Mouse (Mus musculus) kidney, embryonic 16.5 days (tissue): Measurements from ENCODE around the gene Atp10a. TPM values are rescaled to one million over a fixed set of nuclear protein-coding genes. Genes with fewer than 3 reads are reported as not detected.
A peak's percentile ranks its signal among the peaks of the same experiment; 100 is the strongest.

ENCODE experiments used
- ATAC-seq: fragments of 200-750 bp; cut with Nextera tagmentation; 2 replicates; pipeline ENCODE4 v1.8.0; 2017; ENCODE audit warnings: moderate TSS enrichment; ENCODE audit not compliant: low FRiP score, low TSS enrichment
- H3K27ac ChIP-seq: fragments of 300-500 bp; sonication (generic); 2 replicates; pipeline ENCODE4 v1.5.1; 2014; ENCODE audit warnings: low read length
- H3K27me3 ChIP-seq: fragments of 300-500 bp; sonication (generic); 2 replicates; pipeline ENCODE4 v1.6.1; 2014; ENCODE audit warnings: low read length, control low read depth, mixed read lengths; ENCODE audit not compliant: insufficient read depth
- H3K36me3 ChIP-seq: fragments of 300-500 bp; sonication (generic); 2 replicates; pipeline ENCODE4 v1.6.1; 2014; ENCODE audit warnings: low read length, control low read depth, mixed read lengths; ENCODE audit not compliant: insufficient read depth
- H3K4me1 ChIP-seq: fragments of 300-500 bp; sonication (generic); 2 replicates; pipeline ENCODE4 v1.6.1; 2014; ENCODE audit warnings: low read length, control low read depth, mixed read lengths; ENCODE audit not compliant: insufficient read depth
- H3K4me2 ChIP-seq: fragments of 300-500 bp; sonication (generic); replicated peaks from 2 replicates; pipeline ENCODE4 v1.6.1; 2014; ENCODE audit warnings: low read depth, low read length
- H3K4me3 ChIP-seq: fragments of 300-500 bp; sonication (generic); 2 replicates; pipeline ENCODE4 v1.5.1; 2014; ENCODE audit warnings: mild to moderate bottlenecking, low read length
- H3K9ac ChIP-seq: fragments of 300-500 bp; sonication (generic); replicated peaks from 2 replicates; pipeline ENCODE4 v1.6.1; 2014; ENCODE audit warnings: low read length
- H3K9me3 ChIP-seq: fragments of 300-500 bp; sonication (generic); 2 replicates; pipeline ENCODE4 v1.6.1; 2016; ENCODE audit warnings: low read length, control low read depth
- WGBS: fragments of 180-500 bp; shearing (Covaris S2); extraction: QIAGEN DNeasy Blood & Tissue Kit; methylation state at CpG from one replicate; pipeline ENCODE4 v1.1.7; 2014; 5-methylcytosine and 5-hydroxymethylcytosine counted together
- polyA plus RNA-seq: library from polyadenylated mRNA; unstranded; fragments of >200 nt; fragmentation: Nextera tagmentation; extraction: Ambion mirVana; gene quantifications from 2 replicates; pipeline ENCODE4 v1.2.1, GENCODE M21; 2015

Gene Atp10a
- polyA plus RNA-seq, 1 experiment from 2014 or later: 4.0 TPM

DNA sequence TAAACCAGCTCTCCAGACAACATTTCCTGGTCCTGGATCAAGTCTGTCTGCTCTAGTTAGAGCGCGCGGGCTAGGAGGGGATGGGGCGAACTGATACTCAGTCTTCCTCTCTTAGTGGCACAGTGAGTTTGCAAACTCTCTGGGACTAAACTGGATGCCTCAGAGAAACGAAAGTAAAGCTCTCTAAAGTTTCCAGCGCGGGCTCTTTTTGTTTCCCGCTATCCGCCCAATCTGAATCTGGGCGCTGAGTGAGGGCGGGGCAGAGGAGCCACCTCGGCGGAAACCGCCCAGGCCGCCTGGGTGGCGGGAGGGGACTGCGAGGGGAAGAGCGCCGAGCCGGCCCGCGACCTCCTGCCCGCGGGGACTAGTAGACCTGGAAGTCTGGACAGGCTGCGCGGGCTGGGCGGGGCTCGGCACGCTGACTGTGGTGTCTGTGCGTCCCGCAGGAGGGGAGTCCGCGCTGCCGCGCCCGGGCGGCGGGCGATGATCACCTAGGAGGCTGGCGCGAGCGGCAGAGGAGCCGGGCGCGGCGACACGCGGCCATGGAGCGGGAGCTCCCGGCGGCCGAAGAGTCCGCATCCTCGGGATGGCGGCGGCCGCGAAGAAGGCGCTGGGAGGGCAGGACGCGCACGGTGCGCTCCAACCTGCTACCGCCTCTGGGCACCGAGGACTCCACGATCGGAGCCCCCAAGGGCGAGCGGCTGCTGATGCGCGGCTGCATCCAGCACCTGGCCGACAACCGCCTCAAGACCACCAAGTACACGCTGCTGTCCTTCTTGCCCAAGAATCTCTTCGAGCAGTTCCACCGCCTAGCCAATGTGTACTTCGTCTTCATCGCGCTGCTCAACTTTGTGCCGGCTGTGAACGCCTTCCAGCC, 2.2 kb downstream of the Atp10a start:
- H3K27ac ChIP-seq: peak overlapping the region; percentile 85
- H3K9me3 ChIP-seq: no peaks in the 10 kb centered on the region
- H3K4me3 ChIP-seq: peak overlapping the region; percentile 76
- no peaks in the 10 kb centered on the region for H3K27me3 ChIP-seq
- H3K36me3 ChIP-seq: no peaks in the 10 kb centered on the region
- H3K9ac ChIP-seq: peak overlapping the region; percentile 82
- peak; percentile 96 for ATAC-seq
- peaks cover 7% of the 10 kb centered on the region; the same call in 1 of the 2 replicates for H3K4me1 ChIP-seq
- 0% methylated on average over 49 of the region's 81 CpGs for WGBS
- H3K4me2 ChIP-seq: peak overlapping the region; percentile 93

DNA sequence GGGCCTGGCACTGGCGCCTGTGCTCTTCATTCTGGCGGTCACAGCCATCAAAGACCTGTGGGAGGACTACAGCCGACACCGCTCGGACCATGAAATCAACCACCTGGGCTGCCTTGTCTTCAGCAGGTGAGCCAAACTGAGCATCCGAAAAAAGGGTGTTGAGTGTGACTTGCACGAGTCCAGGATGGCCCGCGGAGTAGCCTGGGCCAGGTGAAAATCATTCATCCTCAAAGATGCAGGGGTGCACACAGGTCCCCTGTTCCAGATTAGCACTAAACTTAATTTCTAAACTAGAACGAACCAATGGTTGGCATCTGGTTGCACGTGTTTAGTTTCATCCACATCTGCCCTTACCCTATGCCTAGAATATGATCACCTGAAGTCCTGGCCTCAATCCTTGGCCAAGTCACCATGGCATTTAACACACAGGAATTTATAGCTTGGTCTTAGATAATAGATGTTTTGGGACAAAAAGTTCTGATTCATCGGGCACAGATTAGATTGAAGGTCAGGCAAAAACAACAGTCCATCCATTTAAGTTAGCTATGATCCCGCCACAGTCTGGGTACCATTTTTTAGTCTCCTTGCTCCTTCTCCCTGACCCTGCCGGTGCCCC, 2.9 kb downstream of the Atp10a start:
- H3K4me2 ChIP-seq: peak overlapping the region; percentile 93
- H3K9me3 ChIP-seq: no peaks in the 10 kb centered on the region
- H3K9ac ChIP-seq: peak overlapping the region; percentile 82
- no peaks in the 10 kb centered on the region for H3K27me3 ChIP-seq
- WGBS: 22% methylated on average over 14 of the region's 14 CpGs
- ATAC-seq: no peak
- peak overlapping the region; percentile 85; the same call in 1 of the 2 replicates for H3K27ac ChIP-seq
- H3K36me3 ChIP-seq: no peaks in the 10 kb centered on the region
- peaks cover 7% of the 10 kb centered on the region; the same call in 1 of the 2 replicates for H3K4me1 ChIP-seq
- peak overlapping the region; percentile 76 for H3K4me3 ChIP-seq

DNA sequence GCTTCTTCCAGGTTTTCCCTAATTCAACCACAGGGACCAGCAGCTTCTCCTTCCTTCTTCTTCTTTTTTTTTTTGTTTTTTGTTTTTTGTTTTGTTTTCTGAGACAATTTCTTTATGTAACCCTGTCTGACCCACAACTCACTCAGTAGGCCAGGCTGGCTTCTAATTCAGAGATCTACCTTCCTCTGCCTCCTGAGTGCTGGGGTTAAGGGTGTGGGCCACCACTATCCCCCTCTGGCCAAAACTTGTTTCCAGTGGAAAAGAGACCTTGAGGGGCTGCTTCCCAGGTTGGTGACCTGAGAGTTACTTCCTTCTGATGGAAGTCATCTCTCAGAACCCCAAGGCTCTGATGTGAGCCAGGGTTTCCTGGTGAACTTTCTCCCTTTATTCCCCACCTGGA, 4.1 kb downstream of the Atp10a start:
- Histone ChIP-seq H3K4me3 (no peak overlapping the region), H3K4me1 (peaks cover 7% of the 10 kb centered on the region; the same call in 1 of the 2 replicates), H3K27ac (no peak overlapping the region), H3K36me3 (no peaks in the 10 kb centered on the region), H3K9ac (no peak overlapping the region), H3K9me3 (no peaks in the 10 kb centered on the region), H3K4me2 (peak overlapping the region; percentile 93), H3K27me3 (no peaks in the 10 kb centered on the region)
- no peak for ATAC-seq

DNA sequence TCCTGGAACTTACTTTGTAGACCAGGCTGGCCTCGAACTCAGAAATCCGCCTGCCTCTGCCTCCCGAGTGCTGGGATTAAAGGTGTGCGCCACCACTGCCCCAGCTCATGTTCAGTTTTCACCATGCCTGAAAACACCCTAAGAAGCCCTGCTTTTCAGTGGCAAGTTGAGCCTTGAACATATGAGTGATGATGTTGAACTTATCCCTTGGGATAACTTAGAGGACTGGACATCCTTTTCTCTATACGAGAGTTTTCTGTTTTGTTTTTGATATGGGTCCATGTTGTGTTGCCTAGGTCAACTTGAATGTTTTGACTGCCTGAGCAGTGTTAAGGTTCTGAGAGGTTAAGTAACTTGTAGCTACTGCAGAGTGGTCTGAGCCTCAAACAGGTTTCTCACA, 4.7 kb downstream of the Atp10a start:
- ATAC-seq: no peak
- Histone ChIP-seq H3K27ac (no peak overlapping the region), H3K4me1 (peaks cover 7% of the 10 kb centered on the region; the same call in 1 of the 2 replicates), H3K36me3 (no peaks in the 10 kb centered on the region), H3K4me2 (no peak overlapping the region), H3K9me3 (no peaks in the 10 kb centered on the region), H3K9ac (no peak overlapping the region), H3K27me3 (no peaks in the 10 kb centered on the region), H3K4me3 (no peak overlapping the region)
- 87% methylated on average over 5 of the region's 5 CpGs for WGBS

DNA sequence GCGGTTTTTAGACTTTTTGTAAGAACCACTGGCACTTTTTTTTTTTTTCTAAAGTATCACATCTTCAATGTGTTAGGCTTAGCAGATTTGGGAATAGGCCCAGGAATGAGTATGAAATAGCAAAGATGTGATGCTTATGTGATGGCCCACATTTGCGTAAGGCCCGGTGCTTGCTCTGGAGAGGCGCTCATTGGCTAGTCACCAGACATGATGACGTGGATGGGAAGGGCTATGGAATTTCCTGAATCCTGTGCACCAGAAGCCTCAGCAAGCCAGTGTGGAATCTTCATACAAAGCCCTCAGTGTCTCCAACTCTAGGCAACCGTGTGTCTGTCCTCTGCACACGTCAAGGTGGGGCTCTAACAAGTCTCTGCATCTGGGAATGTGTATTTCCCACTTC, 5.1 kb downstream of the Atp10a start:
- no peak for ATAC-seq
- Histone ChIP-seq H3K27ac (no peak overlapping the region), H3K4me2 (no peak overlapping the region), H3K4me3 (no peak overlapping the region), H3K36me3 (no peaks in the 10 kb centered on the region), H3K27me3 (no peaks in the 10 kb centered on the region), H3K9ac (no peak overlapping the region), H3K9me3 (no peaks in the 10 kb centered on the region), H3K4me1 (peaks cover 7% of the 10 kb centered on the region; the same call in 1 of the 2 replicates)
- WGBS: 93% methylated on average over 7 of the region's 7 CpGs

DNA sequence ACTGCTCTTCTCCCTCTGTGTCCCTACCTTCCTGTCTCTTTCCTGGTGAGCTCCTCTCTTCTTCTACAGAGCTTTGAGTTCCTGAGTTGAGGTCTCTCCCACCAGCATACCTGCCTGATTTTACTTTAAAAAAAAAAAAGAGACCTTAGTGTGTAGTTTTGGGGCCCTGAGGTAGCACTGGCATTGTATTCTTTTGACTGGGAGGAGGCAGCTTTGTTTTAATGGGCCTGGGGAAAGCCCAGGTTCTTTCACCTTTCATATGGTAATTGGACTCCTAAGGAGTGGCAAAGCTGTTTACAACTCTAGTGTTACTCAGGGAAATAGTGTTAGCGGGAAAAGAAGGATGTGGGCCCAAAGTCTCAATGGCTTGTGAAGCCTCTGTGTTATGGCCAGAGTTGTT, 12.7 kb downstream of the Atp10a start:
- no peak overlapping the region for H3K4me2 ChIP-seq
- H3K27me3 ChIP-seq: no peaks in the 10 kb centered on the region
- H3K4me1 ChIP-seq: no peaks in the 10 kb centered on the region
- H3K4me3 ChIP-seq: no peak overlapping the region
- WGBS: 60% methylated on average over 1 of the region's 1 CpGs
- H3K36me3 ChIP-seq: 0 out of 2 replicates have a peak, but pooled peaks cover 4% of the 10 kb centered on the region
- H3K27ac ChIP-seq: no peak overlapping the region
- H3K9ac ChIP-seq: no peak overlapping the region
- H3K9me3 ChIP-seq: 0 out of 2 replicates have a peak, but pooled peaks cover 6% of the 10 kb centered on the region
- no peak for ATAC-seq

DNA sequence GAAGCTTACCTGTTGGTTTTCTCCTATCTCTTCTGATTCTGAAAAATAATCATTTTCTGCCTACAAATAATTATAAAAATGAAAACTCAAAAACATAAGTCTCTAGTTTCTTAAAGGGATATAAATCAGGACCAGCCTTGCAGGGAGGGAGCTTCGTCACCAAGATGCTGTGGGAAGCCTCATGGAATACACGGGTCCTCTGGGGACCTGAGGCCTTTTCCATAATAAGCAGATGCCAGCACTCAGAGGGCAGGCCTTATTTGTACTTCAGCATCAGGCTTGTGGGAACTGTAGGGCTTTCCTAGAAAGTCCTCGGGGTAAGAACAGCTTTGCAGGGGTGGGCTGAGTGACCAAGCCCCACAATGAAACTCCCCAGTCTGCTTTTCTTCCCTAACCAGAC, 20.1 kb downstream of the Atp10a start:
- no peak overlapping the region for H3K4me2 ChIP-seq
- no peaks in the 10 kb centered on the region for H3K4me1 ChIP-seq
- 0 out of 2 replicates have a peak, but pooled peaks cover 4% of the 10 kb centered on the region for H3K36me3 ChIP-seq
- H3K4me3 ChIP-seq: no peak overlapping the region
- H3K9me3 ChIP-seq: 0 out of 2 replicates have a peak, but pooled peaks cover 6% of the 10 kb centered on the region
- H3K9ac ChIP-seq: no peak overlapping the region
- no peak overlapping the region for H3K27ac ChIP-seq
- H3K27me3 ChIP-seq: no peaks in the 10 kb centered on the region
- WGBS: 57% methylated on average over 3 of the region's 3 CpGs
- ATAC-seq: no peak

DNA sequence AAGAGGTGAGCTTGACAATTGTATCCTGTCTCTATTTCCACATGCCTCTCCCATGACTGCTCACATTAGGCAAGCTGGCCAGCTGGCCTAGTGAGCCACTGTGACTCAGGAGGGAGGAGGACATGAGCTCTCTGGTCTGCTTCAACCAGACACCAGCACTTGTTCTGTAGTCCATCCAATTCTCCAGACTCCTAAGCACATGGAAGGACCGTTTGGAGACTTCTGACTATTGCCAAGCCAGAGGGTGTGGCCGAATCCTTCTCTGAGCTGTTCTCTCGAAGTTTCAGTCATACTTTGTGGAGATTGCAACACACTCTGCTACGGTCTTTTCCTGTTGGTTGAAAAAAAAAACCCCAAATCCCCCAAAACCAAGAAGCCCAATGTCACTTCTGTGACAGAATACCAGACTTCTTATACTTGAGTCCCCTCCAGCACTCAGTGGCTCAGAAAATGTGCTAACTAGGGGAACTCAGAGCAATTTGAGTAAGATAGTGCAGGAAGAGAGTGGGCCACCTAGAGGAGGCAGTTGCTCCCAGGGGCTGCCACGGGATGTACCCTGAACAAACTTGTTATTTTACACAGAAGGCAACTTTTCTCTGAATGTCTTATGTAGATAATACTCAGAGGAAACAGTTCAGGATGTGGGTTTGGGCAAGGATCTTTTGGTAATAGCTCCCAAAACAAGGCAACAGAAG, 21.3 kb downstream of the Atp10a start:
- Histone ChIP-seq H3K9ac (no peak overlapping the region), H3K4me3 (no peak overlapping the region), H3K4me2 (no peak overlapping the region), H3K27ac (no peak overlapping the region), H3K36me3 (0 out of 2 replicates have a peak, but pooled peaks cover 2% of the 10 kb centered on the region), H3K27me3 (no peaks in the 10 kb centered on the region), H3K4me1 (no peaks in the 10 kb centered on the region), H3K9me3 (0 out of 2 replicates have a peak, but pooled peaks cover 5% of the 10 kb centered on the region)
- 54% methylated on average over 5 of the region's 5 CpGs for WGBS
- no peak for ATAC-seq

DNA sequence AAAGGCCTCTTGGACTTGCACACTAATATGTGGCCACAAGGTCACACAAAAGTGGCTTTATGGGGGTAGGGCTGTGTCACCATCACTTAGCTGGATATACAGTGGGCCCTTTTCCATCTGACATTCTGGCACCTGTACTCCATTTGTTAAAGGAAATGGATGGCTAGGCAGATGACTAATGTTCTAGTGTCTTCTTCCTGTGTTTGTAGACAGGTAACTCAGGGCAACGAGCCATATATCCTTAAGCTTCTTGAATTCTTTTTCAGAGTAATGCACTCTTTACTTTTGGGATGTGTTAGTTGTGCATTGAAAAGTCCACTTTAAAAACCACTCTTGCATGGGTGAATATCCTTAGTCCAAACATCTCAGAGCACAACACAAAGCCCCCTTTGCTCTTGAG, 30.0 kb downstream of the Atp10a start:
- 54% methylated on average over 1 of the region's 1 CpGs for WGBS

More for the DNA sequence above, 30.0 kb downstream of the Atp10a start:
- Histone ChIP-seq H3K4me2 (no peak overlapping the region), H3K9ac (no peak overlapping the region), H3K36me3 (no peaks in the 10 kb centered on the region), H3K27ac (no peak overlapping the region), H3K4me3 (no peak overlapping the region), H3K4me1 (no peaks in the 10 kb centered on the region), H3K9me3 (no peaks in the 10 kb centered on the region), H3K27me3 (no peaks in the 10 kb centered on the region)
- no peak for ATAC-seq
